Mouse (Mus musculus): ENCODE results near the gene Fkrp. TPM values are rescaled to one million over a fixed set of nuclear protein-coding genes. Genes with fewer than 3 reads are reported as not detected.

The Fkrp gene
- polyA plus RNA-seq, 1 experiment from 2014 or later: 21.0 TPM

DNA sequence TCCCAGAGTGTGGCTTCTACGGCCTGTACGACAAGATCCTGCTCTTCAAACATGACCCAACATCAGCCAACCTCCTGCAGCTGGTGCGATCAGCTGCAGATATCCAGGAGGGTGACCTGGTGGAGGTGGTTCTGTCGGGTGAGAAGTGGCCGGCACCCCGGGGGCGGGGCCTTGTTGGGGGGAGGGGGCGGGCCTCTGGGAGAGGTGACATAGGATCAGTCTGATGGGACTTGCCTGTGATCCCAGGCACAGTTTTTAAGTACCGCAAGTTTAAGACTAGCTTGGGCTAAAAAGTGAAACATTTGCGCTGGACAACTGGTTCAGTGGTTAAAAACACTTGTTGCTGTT, 29.3 kb upstream of the Fkrp start:
- H3K36me3 ChIP-seq (replicated peaks; ENCODE audit: control insufficient read depth, insufficient read depth, low read depth, low read length): no peaks in the 10 kb centered on the region
- peak overlapping the region; percentile 32 for H3K4me2 ChIP-seq (ENCODE audit: low read depth, low read length)
- ATAC-seq (replicated peaks; ENCODE audit: insufficient number of reproducible peaks, low FRiP score, low TSS enrichment, low read depth): no peak
- H3K4me3 ChIP-seq (ENCODE audit: low read depth, low read length): no peak overlapping the region
- no peaks in the 10 kb centered on the region for H3K9me3 ChIP-seq (replicated peaks; ENCODE audit: control insufficient read depth, low read length)
- peaks cover 3% of the 10 kb centered on the region; the same call in 1 of the 2 replicates for H3K4me1 ChIP-seq (ENCODE audit: control insufficient read depth, insufficient read depth, low read length)
- no peak overlapping the region for H3K27ac ChIP-seq (replicated peaks; ENCODE audit: low read depth, low read length)
- no peak overlapping the region; the same call in 1 of the 2 replicates for H3K9ac ChIP-seq (replicated peaks; ENCODE audit: low read length)
- H3K27me3 ChIP-seq (ENCODE audit: control insufficient read depth, insufficient read depth, low read length): no peaks in the 10 kb centered on the region
- 34% methylated on average over 10 of the region's 10 CpGs for whole genome bisulfite sequencing
- DNase-seq (ENCODE audit: low spot score): no peak

DNA sequence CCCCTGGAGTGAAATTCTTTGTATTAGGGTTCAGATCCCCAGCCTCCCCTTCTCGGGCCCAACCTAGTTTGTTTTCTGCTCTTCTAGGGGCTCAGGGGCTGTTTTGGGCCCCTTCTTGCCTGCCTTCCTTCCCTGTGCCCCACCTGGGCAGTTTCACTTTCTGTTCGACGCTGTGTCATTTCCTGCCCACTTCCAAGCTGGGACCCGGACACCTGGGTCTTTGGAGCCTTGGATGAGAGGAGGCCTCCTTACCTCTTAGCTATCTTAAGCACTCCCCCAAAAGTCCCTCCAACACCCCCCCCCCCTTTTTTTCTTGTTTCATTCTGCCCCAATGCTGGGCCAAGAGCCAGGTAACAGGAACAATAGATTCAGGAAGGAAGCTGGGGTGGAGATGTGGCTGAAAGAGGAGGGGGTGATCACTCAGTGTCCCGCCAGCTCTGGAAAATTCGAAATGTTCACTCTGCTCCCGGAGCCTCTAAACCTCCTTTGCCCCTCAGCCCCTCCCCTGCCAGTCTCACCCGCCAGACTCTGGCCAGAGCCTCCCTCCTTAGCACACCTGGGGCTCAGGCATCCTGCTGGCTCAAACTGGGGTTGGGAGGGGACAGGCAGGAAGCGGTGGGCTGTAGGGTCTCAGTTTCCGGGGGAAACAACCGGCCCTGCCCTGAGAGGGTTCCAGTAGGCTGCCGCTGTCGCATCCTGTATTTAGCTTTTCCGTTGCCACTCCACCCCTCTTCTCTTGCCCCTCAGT, 28.7 kb upstream of the Fkrp start:
- H3K9ac ChIP-seq (replicated peaks; ENCODE audit: low read length): peak overlapping the region; percentile 39; the same call in 1 of the 2 replicates
- DNase-seq (ENCODE audit: low spot score) (no peak), ATAC-seq (replicated peaks; ENCODE audit: insufficient number of reproducible peaks, low FRiP score, low TSS enrichment, low read depth) (no peak)
- H3K4me1 ChIP-seq (ENCODE audit: control insufficient read depth, insufficient read depth, low read length): peaks cover 3% of the 10 kb centered on the region; the same call in 1 of the 2 replicates
- 32% methylated on average over 14 of the region's 14 CpGs for WGBS
- no peaks in the 10 kb centered on the region; the same call in 1 of the 2 replicates for H3K36me3 ChIP-seq (replicated peaks; ENCODE audit: control insufficient read depth, insufficient read depth, low read depth, low read length)
- no peaks in the 10 kb centered on the region for H3K27me3 ChIP-seq (ENCODE audit: control insufficient read depth, insufficient read depth, low read length)
- no peak overlapping the region for H3K27ac ChIP-seq (replicated peaks; ENCODE audit: low read depth, low read length)
- H3K4me2 ChIP-seq (ENCODE audit: low read depth, low read length): peak overlapping the region; percentile 32
- no peak overlapping the region for H3K4me3 ChIP-seq (ENCODE audit: low read depth, low read length)
- H3K9me3 ChIP-seq (replicated peaks; ENCODE audit: control insufficient read depth, low read length): no peaks in the 10 kb centered on the region

DNA sequence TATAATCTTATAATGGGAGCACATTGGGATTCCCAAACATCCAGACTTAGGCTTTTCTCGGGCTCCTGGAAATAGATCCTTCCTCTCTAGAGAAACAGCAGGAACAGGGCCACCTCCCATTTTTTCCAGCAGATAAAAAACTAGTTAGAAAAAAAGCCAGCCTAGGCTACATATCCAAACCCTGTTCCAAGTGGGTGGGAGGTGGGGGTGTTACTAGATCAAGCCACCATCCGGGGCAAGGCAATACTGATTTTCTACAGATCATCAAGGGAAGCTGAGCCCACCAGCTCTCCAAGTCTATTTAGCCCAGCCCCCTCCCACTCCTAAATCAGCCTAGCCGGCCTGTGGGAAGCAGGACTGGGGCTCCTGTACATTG, 28.2 kb upstream of the Fkrp start:
- DNase-seq (ENCODE audit: low spot score) (no peak), ATAC-seq (replicated peaks; ENCODE audit: insufficient number of reproducible peaks, low FRiP score, low TSS enrichment, low read depth) (no peak)
- H3K9ac ChIP-seq (replicated peaks; ENCODE audit: low read length): peak overlapping the region; percentile 39; the same call in 1 of the 2 replicates
- no peaks in the 10 kb centered on the region for H3K27me3 ChIP-seq (ENCODE audit: control insufficient read depth, insufficient read depth, low read length)
- H3K27ac ChIP-seq (replicated peaks; ENCODE audit: low read depth, low read length): no peak overlapping the region
- H3K4me2 ChIP-seq (ENCODE audit: low read depth, low read length): peak overlapping the region; percentile 21
- H3K4me3 ChIP-seq (ENCODE audit: low read depth, low read length): no peak overlapping the region
- no peaks in the 10 kb centered on the region for H3K9me3 ChIP-seq (replicated peaks; ENCODE audit: control insufficient read depth, low read length)
- WGBS: 64% methylated on average over 3 of the region's 3 CpGs
- no peaks in the 10 kb centered on the region; the same call in none of the 2 replicates for H3K36me3 ChIP-seq (replicated peaks; ENCODE audit: control insufficient read depth, insufficient read depth, low read depth, low read length)
- H3K4me1 ChIP-seq (ENCODE audit: control insufficient read depth, insufficient read depth, low read length): peaks cover 3% of the 10 kb centered on the region; the same call in 1 of the 2 replicates

DNA sequence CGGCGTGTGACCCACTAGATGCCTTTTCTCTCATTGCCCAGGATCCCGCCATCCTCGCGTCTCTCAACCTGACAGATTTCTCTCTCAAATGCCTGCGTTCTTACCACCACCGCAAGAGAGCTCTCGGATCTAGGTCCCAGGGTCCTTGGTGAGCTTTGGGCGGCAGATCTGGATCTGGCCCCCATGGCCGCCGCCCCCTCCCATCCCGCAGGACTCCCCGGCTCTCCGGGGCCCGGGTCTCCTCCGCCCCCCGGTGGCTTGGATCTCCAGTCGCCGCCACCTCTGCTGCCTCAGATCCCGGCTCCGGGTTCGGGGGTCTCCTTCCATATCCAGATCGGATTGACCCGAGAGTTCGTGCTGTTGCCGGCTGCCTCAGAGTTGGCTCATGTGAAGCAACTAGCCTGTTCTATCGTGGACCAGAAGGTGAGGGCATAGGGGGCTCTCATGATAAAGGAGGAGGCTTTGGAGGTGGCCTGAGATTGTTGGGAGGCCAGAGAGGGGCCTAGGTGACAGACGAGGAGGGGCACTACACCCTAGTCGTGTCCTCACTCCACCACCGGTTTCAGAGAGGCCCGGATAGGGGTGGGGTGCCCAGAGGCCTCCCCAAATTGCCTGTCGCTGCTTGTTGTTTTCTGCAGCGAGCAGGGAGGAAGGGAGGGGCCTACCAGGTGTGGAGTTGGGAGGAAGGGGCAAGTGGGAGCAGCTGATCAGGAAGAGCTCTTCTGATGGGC, 27.1 kb upstream of the Fkrp start:
- Histone ChIP-seq H3K4me3 (ENCODE audit: low read depth, low read length) (peak overlapping the region; percentile 49), H3K4me2 (ENCODE audit: low read depth, low read length) (peak overlapping the region; percentile 93), H3K9me3 (replicated peaks; ENCODE audit: control insufficient read depth, low read length) (no peaks in the 10 kb centered on the region), H3K36me3 (replicated peaks; ENCODE audit: control insufficient read depth, insufficient read depth, low read depth, low read length) (no peaks in the 10 kb centered on the region; the same call in none of the 2 replicates), H3K4me1 (ENCODE audit: control insufficient read depth, insufficient read depth, low read length) (peaks cover 3% of the 10 kb centered on the region; the same call in 1 of the 2 replicates), H3K9ac (replicated peaks; ENCODE audit: low read length) (peak overlapping the region; percentile 71), H3K27me3 (ENCODE audit: control insufficient read depth, insufficient read depth, low read length) (no peaks in the 10 kb centered on the region), H3K27ac (replicated peaks; ENCODE audit: low read depth, low read length) (no peak overlapping the region; the same call in 1 of the 2 replicates)
- ATAC-seq (replicated peaks; ENCODE audit: insufficient number of reproducible peaks, low FRiP score, low TSS enrichment, low read depth): no peak
- WGBS: 1% methylated on average over 32 of the region's 33 CpGs
- peak; percentile 24 for DNase-seq (ENCODE audit: low spot score)

DNA sequence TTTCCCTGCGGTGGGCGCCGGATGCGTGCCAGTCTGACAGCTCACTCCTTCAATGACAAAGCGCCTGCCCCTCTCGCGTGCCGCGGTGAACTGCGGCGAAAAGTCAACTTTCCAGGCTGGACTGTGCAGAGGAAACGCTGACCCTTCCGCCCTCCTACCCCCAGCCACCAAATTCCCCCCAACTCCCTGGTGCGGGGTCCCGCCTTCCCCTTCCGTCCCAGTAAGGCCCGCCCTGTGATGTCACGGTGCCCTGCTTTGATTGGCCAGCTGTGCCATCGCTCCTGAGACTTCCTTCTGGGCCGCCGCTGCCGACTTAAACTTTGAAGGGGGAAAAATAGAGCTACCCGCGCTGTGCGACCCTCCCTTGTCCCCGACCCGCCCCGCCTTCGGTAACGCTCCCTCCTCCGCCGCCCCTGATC, 26.1 kb upstream of the Fkrp start, which contains the start of gene Prkd2:
Prkd2 (plus strand) TSS at position 258 of the 419 bp plus-strand sequence.
- H3K27me3 ChIP-seq (ENCODE audit: control insufficient read depth, insufficient read depth, low read length): no peaks in the 10 kb centered on the region
- WGBS: 0% methylated on average over 32 of the region's 32 CpGs
- ATAC-seq (replicated peaks; ENCODE audit: insufficient number of reproducible peaks, low FRiP score, low TSS enrichment, low read depth) (peak; percentile 71), DNase-seq (ENCODE audit: low spot score) (peak; percentile 92)
- H3K36me3 ChIP-seq (replicated peaks; ENCODE audit: control insufficient read depth, insufficient read depth, low read depth, low read length): peaks cover 5% of the 10 kb centered on the region
- peaks cover 3% of the 10 kb centered on the region; the same call in 1 of the 2 replicates for H3K4me1 ChIP-seq (ENCODE audit: control insufficient read depth, insufficient read depth, low read length)
- peak within 1 kb of the TSS; percentile 65 for H3K27ac ChIP-seq (replicated peaks; ENCODE audit: low read depth, low read length)
- peak within 1 kb of the TSS; percentile 49 for H3K4me3 ChIP-seq (ENCODE audit: low read depth, low read length)
- H3K9ac ChIP-seq (replicated peaks; ENCODE audit: low read length): peak within 1 kb of the TSS; percentile 71
- H3K9me3 ChIP-seq (replicated peaks; ENCODE audit: control insufficient read depth, low read length): no peaks in the 10 kb centered on the region
- H3K4me2 ChIP-seq (ENCODE audit: low read depth, low read length): peak within 1 kb of the TSS; percentile 93

DNA sequence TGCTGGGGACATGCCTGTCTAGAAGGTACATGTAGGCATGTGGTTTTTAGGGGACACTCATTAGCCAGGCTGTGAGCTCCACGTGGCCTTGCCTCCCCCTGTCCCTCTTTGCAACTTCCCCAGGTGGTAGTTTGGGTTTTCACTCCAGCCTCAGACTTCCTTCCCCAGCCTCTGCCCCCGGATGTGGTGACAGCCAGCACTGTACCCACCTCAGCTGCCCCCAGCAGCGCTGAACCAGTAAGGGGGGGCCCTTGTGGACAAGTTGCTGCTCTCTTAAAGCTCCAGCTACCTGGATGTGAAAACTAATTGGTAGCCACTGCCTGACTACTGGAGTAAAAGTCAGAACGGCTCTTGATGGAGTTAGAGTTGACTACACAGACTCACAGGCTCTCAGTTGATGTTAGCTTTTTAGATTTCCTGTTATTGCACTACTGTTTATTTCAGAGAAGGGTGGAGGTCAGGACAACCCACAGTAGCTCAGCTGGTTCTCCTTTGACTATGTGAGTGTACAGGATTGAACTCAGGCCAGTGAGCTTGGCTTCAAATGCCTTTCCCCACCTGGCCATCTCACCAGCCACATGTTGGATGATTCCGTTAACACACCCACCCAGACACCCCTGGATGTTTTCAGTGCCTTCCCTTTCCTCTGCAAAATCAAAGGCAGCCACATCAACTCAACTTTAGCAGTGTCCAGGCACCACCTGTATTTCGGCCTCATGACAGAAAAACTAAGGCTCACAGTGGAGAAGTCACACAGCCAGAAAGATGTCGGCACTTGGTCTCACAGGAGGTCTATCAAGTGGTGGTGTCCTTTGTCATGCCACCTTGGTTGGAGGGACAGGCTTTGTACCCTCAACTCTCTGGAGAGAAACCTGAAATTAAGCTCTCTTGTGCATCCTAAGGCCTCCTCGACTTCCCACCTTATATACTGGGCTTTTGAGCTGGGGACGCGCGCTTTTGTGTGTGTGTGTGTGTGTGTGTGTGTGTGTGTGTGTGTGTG, 25.3 kb upstream of the Fkrp start:
- H3K4me2 ChIP-seq (ENCODE audit: low read depth, low read length): peak overlapping the region; percentile 93
- ATAC-seq (replicated peaks; ENCODE audit: insufficient number of reproducible peaks, low FRiP score, low TSS enrichment, low read depth): no peak
- no peaks in the 10 kb centered on the region for H3K9me3 ChIP-seq (replicated peaks; ENCODE audit: control insufficient read depth, low read length)
- peaks cover 3% of the 10 kb centered on the region; the same call in 1 of the 2 replicates for H3K4me1 ChIP-seq (ENCODE audit: control insufficient read depth, insufficient read depth, low read length)
- peak overlapping the region; percentile 41 for H3K9ac ChIP-seq (replicated peaks; ENCODE audit: low read length)
- H3K27me3 ChIP-seq (ENCODE audit: control insufficient read depth, insufficient read depth, low read length): no peaks in the 10 kb centered on the region
- WGBS: 42% methylated on average over 11 of the region's 11 CpGs
- peak overlapping the region; percentile 65; the same call in 1 of the 2 replicates for H3K27ac ChIP-seq (replicated peaks; ENCODE audit: low read depth, low read length)
- H3K4me3 ChIP-seq (ENCODE audit: low read depth, low read length): no peak overlapping the region; the same call in 1 of the 2 replicates
- DNase-seq (ENCODE audit: low spot score): no peak
- peaks cover 6% of the 10 kb centered on the region for H3K36me3 ChIP-seq (replicated peaks; ENCODE audit: control insufficient read depth, insufficient read depth, low read depth, low read length)

DNA sequence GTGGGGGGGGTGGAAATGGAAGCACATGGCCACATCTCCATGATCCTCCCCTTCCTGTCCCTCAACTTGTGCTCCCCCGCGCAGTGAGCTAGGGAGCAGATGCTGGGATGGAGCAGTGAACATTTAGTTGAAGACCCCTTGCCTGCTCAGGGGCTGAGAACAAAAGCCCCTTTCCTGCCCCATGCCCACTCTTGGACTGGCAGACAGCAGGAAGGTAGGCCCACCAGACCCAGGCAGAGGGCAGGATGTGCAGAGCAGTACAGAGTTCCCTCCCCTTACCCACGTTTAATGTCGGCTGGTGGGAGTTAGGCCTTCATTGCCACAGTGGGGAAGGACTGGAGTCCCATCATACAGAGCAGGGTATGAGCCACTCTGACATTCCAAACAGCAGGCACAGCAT, 24.5 kb upstream of the Fkrp start:
- Histone ChIP-seq H3K27ac (replicated peaks; ENCODE audit: low read depth, low read length) (no peak overlapping the region), H3K4me2 (ENCODE audit: low read depth, low read length) (no peak overlapping the region), H3K36me3 (replicated peaks; ENCODE audit: control insufficient read depth, insufficient read depth, low read depth, low read length) (peaks cover 6% of the 10 kb centered on the region), H3K9ac (replicated peaks; ENCODE audit: low read length) (no peak overlapping the region), H3K4me1 (ENCODE audit: control insufficient read depth, insufficient read depth, low read length) (peaks cover 3% of the 10 kb centered on the region; the same call in 1 of the 2 replicates), H3K4me3 (ENCODE audit: low read depth, low read length) (no peak overlapping the region), H3K27me3 (ENCODE audit: control insufficient read depth, insufficient read depth, low read length) (no peaks in the 10 kb centered on the region), H3K9me3 (replicated peaks; ENCODE audit: control insufficient read depth, low read length) (no peaks in the 10 kb centered on the region)
- WGBS: 78% methylated on average over 4 of the region's 4 CpGs
- ATAC-seq (replicated peaks; ENCODE audit: insufficient number of reproducible peaks, low FRiP score, low TSS enrichment, low read depth) (no peak), DNase-seq (ENCODE audit: low spot score) (no peak)

Data from embryonic facial prominence, embryonic 11.5 days (tissue).